In the genomic region with DNA sequence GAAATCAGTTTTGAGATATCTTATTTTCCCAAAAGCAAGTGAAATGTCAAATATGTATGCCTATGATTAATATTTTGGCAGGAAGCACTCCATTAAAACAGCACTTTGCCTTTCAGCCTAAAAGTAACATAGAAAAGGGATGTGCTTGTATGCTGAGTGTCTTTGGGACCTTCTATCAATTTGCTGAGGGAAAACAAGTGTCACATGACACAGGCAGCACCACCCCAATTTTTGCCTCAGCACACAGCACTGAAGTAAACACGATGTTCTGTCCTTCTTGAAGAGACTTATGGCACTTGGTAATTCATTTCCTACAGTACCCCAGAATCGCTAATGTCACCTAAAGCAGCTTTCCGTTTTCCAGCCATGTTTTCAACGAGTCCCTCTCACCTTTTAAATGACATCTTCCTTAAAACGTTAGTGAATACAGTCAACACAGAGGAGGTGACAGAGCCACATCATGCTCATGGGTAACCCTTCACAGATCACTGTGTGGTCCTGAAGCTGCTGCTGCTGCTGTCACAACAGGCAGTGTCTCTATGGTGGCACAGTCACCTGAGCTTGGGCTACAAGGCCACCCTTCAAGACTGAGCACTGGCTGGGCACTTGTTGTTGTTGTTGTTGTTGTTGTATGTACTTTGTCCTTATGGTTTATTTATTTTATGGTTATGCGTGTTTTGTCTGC, we compare ENCODE assay signal across 28 mouse cellular contexts.
DNase-seq lines count a peak whose midpoint lies in the region; ATAC-seq lines count a peak whose summit lies in the region.
"Had no signal": no experiment of that assay in that cellular context is flagged by ENCODE, and none has a peak within 500 bp of the region (broad histone marks: within the 10 kb centered on the region; RNA-seq: fewer than 3 reads in every experiment).

No protein-coding gene starts in this region.

- H3K36me3 ChIP-seq in heart, embryonic 14.5 days (ENCODE audit: control insufficient read depth, insufficient read depth, low read length), result peaks cover 49% of the 10 kb centered on the region
- H3K36me3 ChIP-seq in megakaryocyte, embryonic 14.5 days (replicated peaks; ENCODE audit: low read length), result peaks cover 71% of the 10 kb centered on the region
- no peaks in the 10 kb centered on the region for H3K36me3 ChIP-seq in liver, embryonic 15.5 days (replicated peaks)
- H3K36me3 ChIP-seq: embryonic facial prominence, embryonic 12.5 days; forebrain, embryonic 10.5 days; intestine, embryonic 15.5 days; limb, embryonic 13.5 days; stomach, embryonic 15.5 days had no signal

- no peaks in the 10 kb centered on the region for H3K27me3 ChIP-seq in heart, embryonic 14.5 days (ENCODE audit: control insufficient read depth, insufficient read depth, low read length)
- no peaks in the 10 kb centered on the region for H3K27me3 ChIP-seq in megakaryocyte, embryonic 14.5 days (replicated peaks)
- H3K27me3 ChIP-seq in liver, embryonic 15.5 days, result no peaks in the 10 kb centered on the region
- H3K27me3 ChIP-seq: embryonic facial prominence, embryonic 12.5 days; forebrain, embryonic 15.5 days; hindbrain, embryonic 12.5 days; intestine, embryonic 15.5 days; limb, embryonic 13.5 days; stomach, embryonic 15.5 days had no signal

- peak overlapping the region; percentile 11; the same call in 1 of the 2 replicates for H3K4me2 ChIP-seq in heart, embryonic 14.5 days (ENCODE audit: low read length)
- H3K4me2 ChIP-seq in liver, embryonic 15.5 days, result no peak overlapping the region
- H3K4me2 ChIP-seq: embryonic facial prominence, embryonic 12.5 days; forebrain, embryonic 15.5 days; hindbrain, embryonic 12.5 days; intestine, embryonic 15.5 days; limb, embryonic 13.5 days; midbrain, embryonic 11.5 days; stomach, embryonic 15.5 days had no signal

- H3K4me1 ChIP-seq in heart, embryonic 14.5 days (ENCODE audit: control insufficient read depth in 2 of 2, insufficient read depth in 2 of 2, low read length in 2 of 2), result peaks cover 10 to 27% of the 10 kb centered on the region in 2 experiments; a peak in 3 of 4 replicates
- H3K4me1 ChIP-seq in megakaryocyte, embryonic 14.5 days, result peaks cover 46% of the 10 kb centered on the region
- H3K4me1 ChIP-seq in liver, embryonic 15.5 days (replicated peaks), result peaks cover 37% of the 10 kb centered on the region
- H3K4me1 ChIP-seq: embryonic facial prominence, embryonic 12.5 days; forebrain, embryonic 10.5 days; forebrain, embryonic 15.5 days; intestine, embryonic 15.5 days; limb, embryonic 13.5 days; stomach, embryonic 15.5 days had no signal

- no peak overlapping the region for H3K9ac ChIP-seq in heart, embryonic 14.5 days (ENCODE audit: low read length)
- H3K9ac ChIP-seq in liver, embryonic 15.5 days, result peak overlapping the region; percentile 32; the same call in 1 of the 2 replicates
- H3K9ac ChIP-seq: embryonic facial prominence, embryonic 12.5 days; forebrain, embryonic 15.5 days; hindbrain, embryonic 12.5 days; intestine, embryonic 15.5 days; limb, embryonic 13.5 days; stomach, embryonic 15.5 days had no signal

- ATAC-seq in heart, embryonic 14.5 days (ENCODE audit: insufficient number of reproducible peaks, insufficient read depth, low FRiP score, low read depth), result no peak
- no peak for ATAC-seq in megakaryocyte, adult 5-6 weeks (ENCODE audit: poor library complexity, severe bottlenecking)
- peak; percentile 83 for ATAC-seq in liver, embryonic 15.5 days (ENCODE audit: insufficient read depth)
- ATAC-seq: forebrain, embryonic 15.5 days; hindbrain, postnatal 0 days; intestine, embryonic 15.5 days; midbrain, embryonic 16.5 days had no signal

- H3K27ac ChIP-seq in heart, embryonic 14.5 days (replicated peaks in 1 of 2; ENCODE audit: control insufficient read depth in 1 of 2, insufficient read depth in 1 of 2, low read depth in 2 of 2, low read length in 2 of 2), result peak overlapping the region in 1 of 2 experiments; percentile 65; a peak in 3 of 4 replicates
- H3K27ac ChIP-seq in liver, embryonic 15.5 days (replicated peaks), result peak overlapping the region; percentile 83
- H3K27ac ChIP-seq: embryonic facial prominence, embryonic 12.5 days; forebrain, embryonic 10.5 days; forebrain, embryonic 15.5 days; hindbrain, embryonic 12.5 days; hindbrain, postnatal 0 days; intestine, embryonic 15.5 days; kidney, postnatal 0 days; limb, embryonic 13.5 days; stomach, embryonic 15.5 days had no signal

- no peak overlapping the region for H3K4me3 ChIP-seq in heart, embryonic 14.5 days (ENCODE audit: control insufficient read depth in 1 of 2, insufficient read depth in 1 of 2, low read depth in 1 of 2, low read length in 2 of 2)
- H3K4me3 ChIP-seq in megakaryocyte, embryonic 14.5 days (replicated peaks), result peak overlapping the region; percentile 2
- H3K4me3 ChIP-seq in liver, embryonic 15.5 days (replicated peaks), result no peak overlapping the region
- H3K4me3 ChIP-seq: embryonic facial prominence, embryonic 12.5 days; forebrain, embryonic 10.5 days; forebrain, embryonic 15.5 days; hindbrain, embryonic 12.5 days; intestine, embryonic 15.5 days; limb, embryonic 13.5 days; stomach, embryonic 15.5 days had no signal

- 66% methylated on average over 6 of the region's 6 CpGs for WGBS in heart, embryonic 14.5 days
- WGBS in liver, embryonic 15.5 days (ENCODE audit: insufficient replicate concordance), result 75% methylated on average over 6 of the region's 6 CpGs

- intact Hi-C loops in heart, postnatal 25 days (cut with DNase I), result no loop called here

- DNase-seq in heart, postnatal 25 days (ENCODE audit: low spot score), result no peak
- no peak for DNase-seq in lung, postnatal 14 days
- DNase-seq: adrenal gland, postnatal 25 days; B cell, adult 2 months; cerebellum, adult 11-12 months; cerebellum, adult 9-11 months; embryo, embryonic 11 days; gastrocnemius, postnatal 25 days; kidney, adult 8-10 months; layer of hippocampus, adult 9-11 months; lung, adult 2 months; lung, postnatal 10 days; right cerebral cortex, postnatal 25 days had no signal

- H3K9me3 ChIP-seq in heart, embryonic 14.5 days (ENCODE audit: control insufficient read depth, low read length), result no peaks in the 10 kb centered on the region
- H3K9me3 ChIP-seq in megakaryocyte, embryonic 14.5 days, result no peaks in the 10 kb centered on the region
- H3K9me3 ChIP-seq in liver, embryonic 15.5 days (replicated peaks), result no peaks in the 10 kb centered on the region
- H3K9me3 ChIP-seq: embryonic facial prominence, embryonic 12.5 days; forebrain, embryonic 10.5 days; forebrain, embryonic 15.5 days; hindbrain, embryonic 12.5 days; intestine, embryonic 15.5 days; limb, embryonic 13.5 days; stomach, embryonic 15.5 days had no signal
